Mouse (Mus musculus) midbrain, embryonic 14.5 days (tissue): Measurements from ENCODE around the gene Nsmf. TPM values are rescaled to one million over a fixed set of nuclear protein-coding genes. Genes with fewer than 3 reads are reported as not detected.
A peak's percentile ranks its signal among the peaks of the same experiment; 100 is the strongest.

Experiments
- ATAC-seq: fragments of 200-750 bp; cut with Nextera tagmentation; 2 replicates; pipeline ENCODE4 v1.8.0; 2017; ENCODE audit warnings: moderate number of reproducible peaks, moderate library complexity; ENCODE audit not compliant: low FRiP score, low TSS enrichment
- DNase-seq: peaks from one replicate; pipeline ENCODE4 v3.0.0-alpha.2; 2015
- H3K27ac ChIP-seq: fragments of 300-500 bp; sonication (generic); replicated peaks from 2 replicates; pipeline ENCODE4 v1.5.1; 2014; ENCODE audit warnings: mild to moderate bottlenecking, low read depth, low read length, moderate library complexity
- H3K27me3 ChIP-seq: fragments of 300-500 bp; sonication (generic); 2 replicates; pipeline ENCODE4 v1.6.1; 2014; ENCODE audit warnings: low read length, control low read depth, mixed read lengths; ENCODE audit not compliant: control insufficient read depth, insufficient read depth
- H3K36me3 ChIP-seq: fragments of 300-500 bp; sonication (generic); 2 replicates; pipeline ENCODE4 v1.6.1; 2014; ENCODE audit warnings: low read length, control low read depth; ENCODE audit not compliant: control insufficient read depth, insufficient read depth
- H3K4me1 ChIP-seq: fragments of 300-500 bp; sonication (generic); 2 replicates; pipeline ENCODE4 v1.6.1; 2014; ENCODE audit warnings: mild to moderate bottlenecking, antibody characterized with exemption, low read length, control low read depth; ENCODE audit not compliant: control insufficient read depth, insufficient read depth
- H3K4me2 ChIP-seq: fragments of 300-500 bp; sonication (generic); 2 replicates; pipeline ENCODE4 v1.6.1; 2014; ENCODE audit warnings: mild to moderate bottlenecking, low read length, moderate library complexity
- H3K4me3 ChIP-seq: fragments of 300-500 bp; sonication (generic); replicated peaks from 2 replicates; pipeline ENCODE4 v1.5.1; 2014; ENCODE audit warnings: low read depth, low read length
- H3K9ac ChIP-seq: fragments of 300-500 bp; sonication (generic); replicated peaks from 2 replicates; pipeline ENCODE4 v1.6.1; 2014; ENCODE audit warnings: mild to moderate bottlenecking, low read length, moderate library complexity
- H3K9me3 ChIP-seq: fragments of 300-500 bp; sonication (generic); 2 replicates; pipeline ENCODE4 v1.6.1; 2016; ENCODE audit warnings: low read length, control low read depth, mixed read lengths; ENCODE audit not compliant: control insufficient read depth
- WGBS: fragments of 180-500 bp; shearing (Covaris S2); extraction: QIAGEN DNeasy Blood & Tissue Kit; methylation state at CpG from one replicate; pipeline ENCODE4 v1.1.7; 2014; 5-methylcytosine and 5-hydroxymethylcytosine counted together
- polyA plus RNA-seq: library from polyadenylated mRNA; unstranded; fragments of >200 nt; fragmentation: Nextera tagmentation; extraction: Ambion mirVana; gene quantifications from 2 replicates; pipeline ENCODE4 v1.2.1, GENCODE M21; 2014

Gene Nsmf
- polyA plus RNA-seq, 1 experiment from 2014 or later: 125 TPM

GRCm38 (mm10) chr2:25053101-25053500 lies 1.1 kb upstream of the Nsmf start:
- Histone ChIP-seq H3K9ac (no peak overlapping the region), H3K27me3 (no peaks in the 10 kb centered on the region), H3K4me3 (no peak overlapping the region), H3K4me2 (no peak overlapping the region), H3K36me3 (peaks cover 18% of the 10 kb centered on the region), H3K9me3 (no peaks in the 10 kb centered on the region), H3K4me1 (peaks cover 15% of the 10 kb centered on the region), H3K27ac (no peak overlapping the region)
- 85% methylated on average over 6 of the region's 6 CpGs for WGBS
- ATAC-seq (no peak), DNase-seq (no peak)

- Histone ChIP-seq H3K9me3 (no peaks in the 10 kb centered on the region), H3K4me1 (peaks cover 15% of the 10 kb centered on the region), H3K4me3 (peak overlapping the region; percentile 86), H3K9ac (peak overlapping the region; percentile 81), H3K27ac (no peak overlapping the region), H3K4me2 (peak overlapping the region; percentile 89), H3K27me3 (no peaks in the 10 kb centered on the region), H3K36me3 (peaks cover 37% of the 10 kb centered on the region)
- WGBS: 49% methylated on average over 2 of the region's 2 CpGs
- ATAC-seq (peak; percentile 29), DNase-seq (peak; percentile 49)
These were observed 882 bp downstream of the Nsmf start for GRCm38 (mm10) chr2:25055068-25055405.

- Histone ChIP-seq H3K4me3 (peak overlapping the region; percentile 86), H3K27ac (no peak overlapping the region), H3K9ac (peak overlapping the region; percentile 81), H3K4me2 (peak overlapping the region; percentile 89), H3K27me3 (no peaks in the 10 kb centered on the region), H3K36me3 (peaks cover 43% of the 10 kb centered on the region), H3K9me3 (no peaks in the 10 kb centered on the region), H3K4me1 (peaks cover 15% of the 10 kb centered on the region)
- 87% methylated on average over 21 of the region's 21 CpGs for WGBS
- no peak for ATAC-seq
- no peak for DNase-seq
These were observed 1.4 kb downstream of the Nsmf start for GRCm38 (mm10) chr2:25055409-25056155.

- DNase-seq (no peak), ATAC-seq (no peak)
- no peaks in the 10 kb centered on the region for H3K27me3 ChIP-seq
- 90% methylated on average over 7 of the region's 7 CpGs for WGBS
- H3K4me1 ChIP-seq: peaks cover 15% of the 10 kb centered on the region
- no peak overlapping the region for H3K4me3 ChIP-seq
- H3K36me3 ChIP-seq: peaks cover 65% of the 10 kb centered on the region
- no peak overlapping the region for H3K9ac ChIP-seq
- no peak overlapping the region for H3K4me2 ChIP-seq
- no peak overlapping the region for H3K27ac ChIP-seq
- no peaks in the 10 kb centered on the region for H3K9me3 ChIP-seq
These were observed 4.8 kb downstream of the Nsmf start for GRCm38 (mm10) chr2:25058926-25059325.

GRCm38 (mm10) chr2:25063523-25063922 lies 9.4 kb downstream of the Nsmf start:
- H3K4me3 ChIP-seq: no peak overlapping the region
- no peaks in the 10 kb centered on the region for H3K9me3 ChIP-seq
- H3K9ac ChIP-seq: no peak overlapping the region
- no peak overlapping the region for H3K4me2 ChIP-seq
- WGBS: 92% methylated on average over 5 of the region's 5 CpGs
- DNase-seq (no peak), ATAC-seq (no peak)
- H3K27ac ChIP-seq: no peak overlapping the region
- peaks cover 43% of the 10 kb centered on the region for H3K36me3 ChIP-seq
- no peaks in the 10 kb centered on the region for H3K27me3 ChIP-seq
- no peaks in the 10 kb centered on the region for H3K4me1 ChIP-seq

GRCm38 (mm10) chr2:25064285-25064684 lies 10.1 kb downstream of the Nsmf start:
- WGBS: 95% methylated on average over 1 of the region's 1 CpGs
- Histone ChIP-seq H3K4me2 (no peak overlapping the region), H3K9ac (no peak overlapping the region), H3K4me1 (no peaks in the 10 kb centered on the region), H3K4me3 (no peak overlapping the region), H3K36me3 (peaks cover 35% of the 10 kb centered on the region), H3K27me3 (no peaks in the 10 kb centered on the region), H3K9me3 (no peaks in the 10 kb centered on the region), H3K27ac (no peak overlapping the region)
- DNase-seq: no peak
- ATAC-seq: no peak

GRCm38 (mm10) chr2:25065537-25065936 lies 11.4 kb downstream of the Nsmf start:
- ATAC-seq (no peak), DNase-seq (no peak)
- Histone ChIP-seq H3K36me3 (peaks cover 22% of the 10 kb centered on the region), H3K9me3 (no peaks in the 10 kb centered on the region), H3K27ac (no peak overlapping the region), H3K4me1 (no peaks in the 10 kb centered on the region), H3K27me3 (no peaks in the 10 kb centered on the region), H3K9ac (no peak overlapping the region), H3K4me2 (no peak overlapping the region), H3K4me3 (no peak overlapping the region)

GRCm38 (mm10) chr2:25066552-25066951 lies 12.4 kb downstream of the Nsmf start:
- no peaks in the 10 kb centered on the region for H3K9me3 ChIP-seq
- 87% methylated on average over 4 of the region's 4 CpGs for WGBS
- H3K27me3 ChIP-seq: no peaks in the 10 kb centered on the region
- DNase-seq: no peak
- no peak for ATAC-seq
- no peaks in the 10 kb centered on the region for H3K4me1 ChIP-seq
- H3K4me3 ChIP-seq: no peak overlapping the region
- H3K4me2 ChIP-seq: no peak overlapping the region
- H3K36me3 ChIP-seq: peaks cover 12% of the 10 kb centered on the region
- no peak overlapping the region for H3K27ac ChIP-seq
- H3K9ac ChIP-seq: no peak overlapping the region

GRCm38 (mm10) chr2:25069537-25069936 lies 15.4 kb downstream of the Nsmf start:
- Histone ChIP-seq H3K9ac (no peak overlapping the region), H3K4me2 (no peak overlapping the region), H3K4me3 (no peak overlapping the region), H3K4me1 (no peaks in the 10 kb centered on the region), H3K27ac (no peak overlapping the region), H3K36me3 (no peaks in the 10 kb centered on the region), H3K27me3 (no peaks in the 10 kb centered on the region), H3K9me3 (no peaks in the 10 kb centered on the region)
- WGBS: 77% methylated on average over 4 of the region's 4 CpGs
- ATAC-seq: no peak
- DNase-seq: no peak
